8 mouse cellular contexts compared by ENCODE assay signal in genomic region chr17:27071630-27072029, GRCm38 (mm10). TPM values are rescaled to one million over a fixed set of nuclear protein-coding genes. Genes with fewer than 3 reads are reported as not detected.
A peak's percentile ranks its signal among the peaks of the same experiment; 100 is the strongest.
DNase-seq lines count a peak whose midpoint lies in the region; ATAC-seq and TF ChIP-seq lines count a peak whose summit lies in the region.

No protein-coding gene starts in this region.

- H3K9me3 ChIP-seq in CH12.LX (replicated peaks; ENCODE audit: low read length) = no peaks in the 10 kb centered on the region
- no peaks in the 10 kb centered on the region for H3K9me3 ChIP-seq in limb, embryonic 11.5 days (ENCODE audit: control insufficient read depth, low read length)
- H3K9me3 ChIP-seq in kidney, embryonic 15.5 days (replicated peaks) = no peaks in the 10 kb centered on the region

- peak; percentile 22 for TF ChIP-seq RAD21 in CH12.LX (IDR thresholded peaks at IDR 0.05; ENCODE audit: low read depth, low read length)

- peak; percentile 70 to 72 for DNase-seq in kidney, postnatal 4 days
- DNase-seq in kidney, adult 8-10 months = no peak
- DNase-seq in CH12.LX (ENCODE audit: extremely low read depth) (no peak), MN1 (ENCODE audit: low spot score) (no peak)
- DNase-seq in adrenal gland, postnatal 14 days = peak; percentile 76
- peak; percentile 67 for DNase-seq in limb, embryonic 11.5 days (ENCODE audit: low spot score)
- no peak for DNase-seq in frontal cortex, postnatal 10 days (ENCODE audit: low spot score in 2 of 2)

- in situ Hi-C loops in CH12.LX (cut with MboI; ENCODE audit: low pct_ligation_motif_present, low pct_unique_long_range_greater_than_20kb, low sequenced_read_pairs) = no loop called here

- dilution Hi-C loops in CH12.LX (cut with MboI; ENCODE audit: extremely low pct_ligation_motif_present, extremely low pct_unique_long_range_greater_than_20kb, low sequenced_read_pairs) = no loop called here

- no peak overlapping the region for H3K4me3 ChIP-seq in CH12.LX (replicated peaks in 1 of 3; ENCODE audit: low read depth in 2 of 3, low read length in 2 of 3, poor library complexity in 1 of 3)
- H3K4me3 ChIP-seq in limb, embryonic 11.5 days (ENCODE audit: low read depth, low read length) = no peak overlapping the region
- no peak overlapping the region for H3K4me3 ChIP-seq in kidney, embryonic 15.5 days (replicated peaks)

- no peak overlapping the region for H3K4me2 ChIP-seq in CH12.LX (ENCODE audit: insufficient read depth, low read depth, poor library complexity, severe bottlenecking)
- no peak overlapping the region for H3K4me2 ChIP-seq in limb, embryonic 11.5 days (ENCODE audit: low read depth, severe bottlenecking)
- H3K4me2 ChIP-seq in kidney, embryonic 15.5 days = no peak overlapping the region

- TF ChIP-seq POLR2A in CH12.LX (IDR thresholded peaks at IDR 0.05; ENCODE audit: low read depth, low read length) = no peak

- peaks cover 9 to 44% of the 10 kb centered on the region in 2 experiments for H3K4me1 ChIP-seq in CH12.LX (ENCODE audit: control insufficient read depth in 1 of 2, insufficient read depth in 2 of 2)
- H3K4me1 ChIP-seq in limb, embryonic 11.5 days (ENCODE audit: control insufficient read depth, insufficient read depth, low read length) = no peaks in the 10 kb centered on the region
- H3K4me1 ChIP-seq in kidney, embryonic 15.5 days = peaks cover 51% of the 10 kb centered on the region

- TF ChIP-seq CTCF in CH12.LX (conservative IDR thresholded peaks at IDR 0.05 in 1 of 2, IDR thresholded peaks at IDR 0.05 in 1 of 2; ENCODE audit: low read depth in 2 of 2, low read length in 2 of 2) = peak; percentile 56 to 71; a peak in 3 of 4 replicates

- TF ChIP-seq EP300 in CH12.LX (IDR thresholded peaks at IDR 0.05; ENCODE audit: low read length) = no peak

- no peak overlapping the region for H3K27ac ChIP-seq in CH12.LX (ENCODE audit: insufficient read depth, low read depth)
- H3K27ac ChIP-seq in limb, embryonic 11.5 days (replicated peaks; ENCODE audit: low read depth, low read length) = no peak overlapping the region
- no peak overlapping the region for H3K27ac ChIP-seq in kidney, embryonic 15.5 days

- H3K27me3 ChIP-seq in CH12.LX (replicated peaks) = no peaks in the 10 kb centered on the region
- no peaks in the 10 kb centered on the region for H3K27me3 ChIP-seq in limb, embryonic 11.5 days (ENCODE audit: control insufficient read depth, insufficient read depth, low read length)
- H3K27me3 ChIP-seq in kidney, embryonic 15.5 days = no peaks in the 10 kb centered on the region

- no peak overlapping the region for H3K9ac ChIP-seq in CH12.LX (ENCODE audit: insufficient read depth, low read depth)
- no peak overlapping the region for H3K9ac ChIP-seq in limb, embryonic 11.5 days (ENCODE audit: low read length)
- no peak overlapping the region for H3K9ac ChIP-seq in kidney, embryonic 15.5 days

- no peak for ATAC-seq in limb, embryonic 11.5 days (ENCODE audit: insufficient number of reproducible peaks, low FRiP score, low TSS enrichment, low read depth)
- no peak for ATAC-seq in kidney, embryonic 15.5 days (replicated peaks; ENCODE audit: low FRiP score)

- H3K36me3 ChIP-seq in CH12.LX (replicated peaks in 1 of 2; ENCODE audit: control insufficient read depth in 1 of 2, insufficient read depth in 1 of 2, low read length in 1 of 2) = peaks cover 3 to 35% of the 10 kb centered on the region in 2 experiments
- no peaks in the 10 kb centered on the region for H3K36me3 ChIP-seq in limb, embryonic 11.5 days (ENCODE audit: control insufficient read depth, insufficient read depth, low read length)
- no peaks in the 10 kb centered on the region for H3K36me3 ChIP-seq in kidney, embryonic 15.5 days

- WGBS in limb, embryonic 11.5 days = 50% methylated on average over 6 of the region's 6 CpGs
- 41% methylated on average over 6 of the region's 6 CpGs for WGBS in kidney, embryonic 15.5 days

- no peaks in the 10 kb centered on the region for H3K79me2 ChIP-seq in CH12.LX (replicated peaks; ENCODE audit: control insufficient read depth, extremely low read depth, insufficient read depth, poor library complexity, severe bottlenecking)

TF ChIP-seq in CH12.LX, 34 proteins besides CTCF, POLR2A, EP300 and RAD21:
- TF ChIP-seq TCF12 (IDR thresholded peaks at IDR 0.05; ENCODE audit: low read depth, low read length) (no peak), JUN (IDR thresholded peaks at IDR 0.05; ENCODE audit: insufficient read depth, low read depth, low read length) (no peak), IRF4 (IDR thresholded peaks at IDR 0.05; ENCODE audit: low read depth, low read length) (no peak), ZNF384 (IDR thresholded peaks at IDR 0.05; ENCODE audit: low read depth, low read length) (no peak), UBTF (IDR thresholded peaks at IDR 0.05; ENCODE audit: low read depth, low read length) (no peak), SMC3 (IDR thresholded peaks at IDR 0.05; ENCODE audit: low read depth, low read length) (peak; percentile 56), NELFE (IDR thresholded peaks at IDR 0.05; ENCODE audit: low read depth, low read length) (0 out of 2 replicates have a peak, but pooled peaks have one; percentile 29), ZKSCAN1 (IDR thresholded peaks at IDR 0.05; ENCODE audit: borderline replicate concordance, low read depth, low read length) (no peak), ETS1 (conservative IDR thresholded peaks at IDR 0.05; ENCODE audit: low read depth, low read length) (no peak), E2F4 (IDR thresholded peaks at IDR 0.05; ENCODE audit: insufficient replicate concordance, low read depth, low read length) (no peak), GABPA (IDR thresholded peaks at IDR 0.05; ENCODE audit: insufficient replicate concordance, low read depth, low read length) (no peak), PAX5 (IDR thresholded peaks at IDR 0.05; ENCODE audit: low read length) (no peak), USF2 (conservative IDR thresholded peaks at IDR 0.05; ENCODE audit: low read depth, low read length) (no peak), CHD1 (IDR thresholded peaks at IDR 0.05; ENCODE audit: low read depth, low read length) (no peak), POLR2AphosphoS2 (IDR thresholded peaks at IDR 0.05; ENCODE audit: low read depth, low read length) (no peak), USF1 (IDR thresholded peaks at IDR 0.05; ENCODE audit: low read depth, low read length) (no peak), TBP (conservative IDR thresholded peaks at IDR 0.05; ENCODE audit: low read depth, low read length) (no peak), MAFK (IDR thresholded peaks at IDR 0.05; ENCODE audit: insufficient replicate concordance, low read length) (no peak), BHLHE40 (IDR thresholded peaks at IDR 0.05; ENCODE audit: low read depth, low read length) (0 out of 2 replicates have a peak, but pooled peaks have one; percentile 12), ZMIZ1 (IDR thresholded peaks at IDR 0.05; ENCODE audit: low read depth, low read length) (no peak), MXI1 (IDR thresholded peaks at IDR 0.05; ENCODE audit: low read depth, low read length) (no peak), ELF1 (IDR thresholded peaks at IDR 0.05; ENCODE audit: low read depth, low read length) (no peak; the same call in 1 of the 2 replicates)
TF ChIP-seq in CH12.LX: peak in this region for 3.

RNA-seq across cellular contexts. Expression of gene Itpr3, which starts 14.5 kb away (rescaled TPM):
- total RNA-seq in CH12.LX (2012; rRNA removed) = 8.3 and 11.3 TPM in 2 replicates
- 2.5 TPM in 2 replicates for total RNA-seq in CH12.LX (2014; rRNA removed)
- polyA plus RNA-seq in CH12.LX (2012; ENCODE audit: insufficient read length, low read depth) = 8.5 and 9.5 TPM in 2 replicates
- total RNA-seq in adrenal gland, postnatal 14 days (2021) = 7.4 and 10.9 TPM in 2 replicates
- 2.5 and 3.0 TPM in 2 replicates for polyA plus RNA-seq in limb, embryonic 11.5 days (2014; fragmentation: Nextera tagmentation; extraction: Ambion mirVana)
- polyA plus RNA-seq in kidney, embryonic 15.5 days (2015; fragmentation: Nextera tagmentation; extraction: Ambion mirVana) = 7.4 and 8.3 TPM in 2 replicates

RNA-seq across cellular contexts. Expression of gene Bak1, which starts 42.8 kb away (rescaled TPM):
- total RNA-seq in CH12.LX (2012; rRNA removed) (57.3 and 69.8 TPM in 2 replicates), CH12.LX (2014; rRNA removed) (61.8 and 62.9 TPM in 2 replicates)
- 123 and 140 TPM in 2 replicates for polyA plus RNA-seq in CH12.LX (2012; ENCODE audit: insufficient read length, low read depth)
- total RNA-seq in adrenal gland, postnatal 14 days (2021) = 33.5 and 41.7 TPM in 2 replicates
- 10.9 and 15.6 TPM in 2 replicates for polyA plus RNA-seq in limb, embryonic 11.5 days (2014; fragmentation: Nextera tagmentation; extraction: Ambion mirVana)
- 7.1 and 8.5 TPM in 2 replicates for polyA plus RNA-seq in kidney, embryonic 15.5 days (2015; fragmentation: Nextera tagmentation; extraction: Ambion mirVana)

Comparison
In these comparisons a context has a peak if more than half of its experiments do, and no peak if none do; other contexts are left out.
1. DNase-seq: peak in kidney, postnatal 4 days (2 of 2), adrenal gland, postnatal 14 days (single experiment) and limb, embryonic 11.5 days (single experiment); none in kidney, adult 8-10 months (0 of 2), CH12.LX (single experiment), frontal cortex, postnatal 10 days (0 of 2) and MN1 (single experiment).